Mouse (Mus musculus) embryonic facial prominence, embryonic 15.5 days (tissue): ENCODE measurements around the gene Asic4. TPM values are rescaled to one million over a fixed set of nuclear protein-coding genes. Genes with fewer than 3 reads are reported as not detected.

Experiments
- ATAC-seq: fragments of 200-750 bp; cut with Nextera tagmentation; 2 replicates; pipeline ENCODE4 v1.8.0; 2017; ENCODE audit warnings: low read depth, moderate TSS enrichment; ENCODE audit not compliant: insufficient number of reproducible peaks, low FRiP score, low TSS enrichment
- H3K27ac ChIP-seq: fragments of 300-500 bp; sonication (generic); replicated peaks from 2 replicates; pipeline ENCODE4 v1.5.1; 2015; ENCODE audit warnings: mild to moderate bottlenecking, inconsistent platforms
- H3K27me3 ChIP-seq: fragments of 300-500 bp; sonication (generic); 2 replicates; pipeline ENCODE4 v1.6.1; 2015; ENCODE audit warnings: inconsistent platforms
- H3K36me3 ChIP-seq: fragments of 300-500 bp; sonication (generic); 2 replicates; pipeline ENCODE4 v1.6.1; 2015; ENCODE audit warnings: mild to moderate bottlenecking, inconsistent platforms
- H3K4me1 ChIP-seq: fragments of 300-500 bp; sonication (generic); 2 replicates; pipeline ENCODE4 v1.6.1; 2015; ENCODE audit warnings: inconsistent platforms
- H3K4me2 ChIP-seq: fragments of 300-500 bp; sonication (generic); replicated peaks from 2 replicates; pipeline ENCODE4 v1.6.1; 2015; ENCODE audit warnings: mild to moderate bottlenecking, inconsistent platforms
- H3K4me3 ChIP-seq: fragments of 300-500 bp; sonication (generic); replicated peaks from 2 replicates; pipeline ENCODE4 v1.5.1; 2015; ENCODE audit warnings: mild to moderate bottlenecking, inconsistent platforms
- H3K9ac ChIP-seq: fragments of 300-500 bp; sonication (generic); 2 replicates; pipeline ENCODE4 v1.6.1; 2015; ENCODE audit warnings: inconsistent platforms
- H3K9me3 ChIP-seq: fragments of 300-500 bp; sonication (generic); replicated peaks from 2 replicates; pipeline ENCODE4 v1.6.1; 2016; ENCODE audit warnings: inconsistent platforms
- WGBS: fragments of 180-500 bp; shearing (Covaris S2); methylation state at CpG from one replicate; pipeline ENCODE4 v1.1.7; 2015; 5-methylcytosine and 5-hydroxymethylcytosine counted together
- polyA plus RNA-seq: library from polyadenylated mRNA; unstranded; fragments of >200 nt; fragmentation: Nextera tagmentation; extraction: Ambion mirVana; gene quantifications from 2 replicates; pipeline ENCODE4 v1.2.1, GENCODE M21; 2015

The Asic4 gene
- polyA plus RNA-seq, 1 experiment from 2014 or later: 0.65 TPM

GRCm38 (mm10) chr1:75422823-75423471, 27.3 kb upstream of the Asic4 start:
- no peak overlapping the region for H3K27ac ChIP-seq
- no peaks in the 10 kb centered on the region for H3K9me3 ChIP-seq
- H3K4me2 ChIP-seq: peak overlapping the region; percentile 67
- peaks cover 12% of the 10 kb centered on the region; the same call in 1 of the 2 replicates for H3K36me3 ChIP-seq
- peak overlapping the region; percentile 38 for H3K4me3 ChIP-seq
- 0 out of 2 replicates have a peak overlapping the region, but pooled peaks have one; percentile 3 for H3K9ac ChIP-seq
- WGBS: 1% methylated on average over 71 of the region's 71 CpGs
- H3K27me3 ChIP-seq: peaks cover 63% of the 10 kb centered on the region
- no peak for ATAC-seq
- peaks cover 22% of the 10 kb centered on the region for H3K4me1 ChIP-seq

- ATAC-seq: no peak
- H3K4me1 ChIP-seq: peaks cover 22% of the 10 kb centered on the region
- H3K27ac ChIP-seq: no peak overlapping the region
- WGBS: 51% methylated on average over 11 of the region's 11 CpGs
- H3K9me3 ChIP-seq: no peaks in the 10 kb centered on the region
- peaks cover 63% of the 10 kb centered on the region for H3K27me3 ChIP-seq
- 0 out of 2 replicates have a peak, but pooled peaks cover 8% of the 10 kb centered on the region for H3K36me3 ChIP-seq
- H3K9ac ChIP-seq: no peak overlapping the region
- H3K4me3 ChIP-seq: no peak overlapping the region
- no peak overlapping the region for H3K4me2 ChIP-seq
Measured at GRCm38 (mm10) chr1:75423780-75424390, 26.4 kb upstream of the Asic4 start.

- H3K4me2 ChIP-seq: no peak overlapping the region
- H3K27me3 ChIP-seq: peaks cover 56% of the 10 kb centered on the region
- no peak overlapping the region for H3K27ac ChIP-seq
- no peak for ATAC-seq
- H3K4me1 ChIP-seq: peaks cover 22% of the 10 kb centered on the region
- no peak overlapping the region for H3K4me3 ChIP-seq
- H3K9me3 ChIP-seq: no peaks in the 10 kb centered on the region
- 29% methylated on average over 10 of the region's 10 CpGs for WGBS
- H3K36me3 ChIP-seq: 0 out of 2 replicates have a peak, but pooled peaks cover 4% of the 10 kb centered on the region
- no peak overlapping the region for H3K9ac ChIP-seq
Measured at GRCm38 (mm10) chr1:75425796-75426471, 24.3 kb upstream of the Asic4 start.

- Histone ChIP-seq H3K27me3 (no peaks in the 10 kb centered on the region), H3K4me3 (peak within 1 kb of the TSS; percentile 67), H3K4me2 (peak within 1 kb of the TSS; percentile 70), H3K27ac (peak within 1 kb of the TSS; percentile 71), H3K4me1 (peaks cover 17% of the 10 kb centered on the region), H3K9me3 (no peaks in the 10 kb centered on the region), H3K36me3 (peaks cover 7% of the 10 kb centered on the region; the same call in 1 of the 2 replicates), H3K9ac (peak within 1 kb of the TSS; percentile 49)
- ATAC-seq: peak; percentile 78
- 4% methylated on average over 28 of the region's 28 CpGs for WGBS
Measured at GRCm38 (mm10) chr1:75435475-75436328, 14.5 kb upstream of the Asic4 start, which contains the start of gene Gmppa. TSS of gene Gmppa (plus strand) at chr1:75435930.

GRCm38 (mm10) chr1:75438782-75439181, 11.5 kb upstream of the Asic4 start:
- Histone ChIP-seq H3K9me3 (no peaks in the 10 kb centered on the region), H3K27me3 (no peaks in the 10 kb centered on the region), H3K4me1 (peaks cover 30% of the 10 kb centered on the region), H3K4me3 (no peak overlapping the region), H3K36me3 (peaks cover 24% of the 10 kb centered on the region; the same call in 1 of the 2 replicates), H3K27ac (no peak overlapping the region), H3K9ac (no peak overlapping the region), H3K4me2 (no peak overlapping the region)
- 88% methylated on average over 8 of the region's 9 CpGs for WGBS
- ATAC-seq: no peak

- Histone ChIP-seq H3K4me2 (no peak overlapping the region), H3K36me3 (peaks cover 24% of the 10 kb centered on the region; the same call in 1 of the 2 replicates), H3K27ac (no peak overlapping the region), H3K27me3 (peaks cover 11% of the 10 kb centered on the region), H3K9ac (no peak overlapping the region), H3K9me3 (no peaks in the 10 kb centered on the region), H3K4me1 (peaks cover 45% of the 10 kb centered on the region), H3K4me3 (no peak overlapping the region)
- 89% methylated on average over 7 of the region's 7 CpGs for WGBS
- no peak for ATAC-seq
Measured at GRCm38 (mm10) chr1:75440661-75441060, 9.6 kb upstream of the Asic4 start.

GRCm38 (mm10) chr1:75441471-75441996, 8.7 kb upstream of the Asic4 start:
- WGBS: 90% methylated on average over 15 of the region's 15 CpGs

GRCm38 (mm10) chr1:75442171-75442570, 8.1 kb upstream of the Asic4 start:
- ATAC-seq: no peak
- Histone ChIP-seq H3K9ac (no peak overlapping the region), H3K36me3 (peaks cover 24% of the 10 kb centered on the region; the same call in 1 of the 2 replicates), H3K4me2 (no peak overlapping the region), H3K9me3 (no peaks in the 10 kb centered on the region), H3K4me3 (no peak overlapping the region), H3K4me1 (peaks cover 50% of the 10 kb centered on the region), H3K27me3 (peaks cover 26% of the 10 kb centered on the region), H3K27ac (no peak overlapping the region)
- WGBS: 83% methylated on average over 9 of the region's 9 CpGs

More at GRCm38 (mm10) chr1:75441471-75441996, 8.7 kb upstream of the Asic4 start:
- H3K27ac ChIP-seq: no peak overlapping the region
- H3K9ac ChIP-seq: no peak overlapping the region
- H3K27me3 ChIP-seq: peaks cover 20% of the 10 kb centered on the region
- ATAC-seq: no peak
- no peak overlapping the region for H3K4me3 ChIP-seq
- H3K4me2 ChIP-seq: no peak overlapping the region
- H3K36me3 ChIP-seq: peaks cover 24% of the 10 kb centered on the region; the same call in 1 of the 2 replicates
- peaks cover 50% of the 10 kb centered on the region for H3K4me1 ChIP-seq
- H3K9me3 ChIP-seq: no peaks in the 10 kb centered on the region

GRCm38 (mm10) chr1:75442811-75443210, 7.4 kb upstream of the Asic4 start:
- Histone ChIP-seq H3K36me3 (peaks cover 24% of the 10 kb centered on the region; the same call in 1 of the 2 replicates), H3K27ac (no peak overlapping the region), H3K9ac (no peak overlapping the region), H3K9me3 (no peaks in the 10 kb centered on the region), H3K4me3 (no peak overlapping the region), H3K27me3 (peaks cover 32% of the 10 kb centered on the region), H3K4me2 (no peak overlapping the region), H3K4me1 (peaks cover 51% of the 10 kb centered on the region)
- WGBS: 53% methylated on average over 8 of the region's 8 CpGs
- no peak for ATAC-seq

GRCm38 (mm10) chr1:75443247-75444024, 6.8 kb upstream of the Asic4 start:
- no peak overlapping the region for H3K4me3 ChIP-seq
- 27% methylated on average over 13 of the region's 13 CpGs for WGBS
- no peak overlapping the region for H3K27ac ChIP-seq
- peaks cover 38% of the 10 kb centered on the region for H3K27me3 ChIP-seq
- H3K9ac ChIP-seq: no peak overlapping the region
- peaks cover 57% of the 10 kb centered on the region for H3K4me1 ChIP-seq
- H3K36me3 ChIP-seq: peaks cover 24% of the 10 kb centered on the region; the same call in 1 of the 2 replicates
- no peaks in the 10 kb centered on the region for H3K9me3 ChIP-seq
- no peak overlapping the region for H3K4me2 ChIP-seq
- no peak for ATAC-seq
